Mouse (Mus musculus): Measurements from ENCODE around the gene Pecr. TPM values are rescaled to one million over a fixed set of nuclear protein-coding genes. Genes with fewer than 3 reads are reported as not detected.
"Not testable (repeated sequence)": the region's sequence is repeated elsewhere in the genome, so short reads cannot be mapped to it uniquely, and the experiment has no call there.

The Pecr gene
- polyA plus RNA-seq, 1 experiment from 2014 or later: 29.1 TPM

DNA sequence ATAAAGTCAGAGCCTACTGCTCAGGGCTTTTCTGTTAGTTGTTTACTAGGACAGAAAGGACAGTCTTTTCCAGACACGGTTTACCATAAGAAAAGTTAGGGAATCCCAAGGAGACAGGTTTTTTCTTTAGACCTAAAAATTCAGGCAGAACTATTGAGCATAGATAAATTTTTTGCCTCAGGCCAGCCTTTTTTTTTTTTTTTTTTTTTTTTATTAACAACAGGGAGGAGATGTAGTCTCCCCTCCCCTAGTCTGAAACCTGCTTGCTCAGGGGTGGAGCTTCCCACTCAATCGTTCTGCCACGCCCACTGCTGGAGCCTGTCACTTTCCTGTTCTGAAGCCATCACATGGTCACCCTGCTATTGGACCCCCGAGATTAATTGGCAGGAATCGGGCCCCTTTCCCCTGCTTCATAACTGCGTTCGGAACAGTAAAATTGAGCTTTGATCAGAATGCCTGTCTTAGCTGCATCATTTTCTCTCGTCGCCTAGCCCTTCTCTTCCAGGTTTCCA lies 35.8 kb downstream of the Pecr start:
- ATAC-seq (ENCODE audit: insufficient number of reproducible peaks, insufficient read depth, low FRiP score, low TSS enrichment); H3K4me3 ChIP-seq; H3K27me3 ChIP-seq; H3K36me3 ChIP-seq; H3K27ac ChIP-seq; H3K4me1 ChIP-seq; H3K9ac ChIP-seq; H3K4me2 ChIP-seq (replicated peaks); H3K9me3 ChIP-seq: not testable (repeated sequence)
- 41% methylated on average over 9 of the region's 9 CpGs for WGBS

GRCm38 (mm10) chr1:72244317-72245036 lies 39.6 kb downstream of the Pecr start:
- WGBS: 2% methylated on average over 12 of the region's 12 CpGs

DNA sequence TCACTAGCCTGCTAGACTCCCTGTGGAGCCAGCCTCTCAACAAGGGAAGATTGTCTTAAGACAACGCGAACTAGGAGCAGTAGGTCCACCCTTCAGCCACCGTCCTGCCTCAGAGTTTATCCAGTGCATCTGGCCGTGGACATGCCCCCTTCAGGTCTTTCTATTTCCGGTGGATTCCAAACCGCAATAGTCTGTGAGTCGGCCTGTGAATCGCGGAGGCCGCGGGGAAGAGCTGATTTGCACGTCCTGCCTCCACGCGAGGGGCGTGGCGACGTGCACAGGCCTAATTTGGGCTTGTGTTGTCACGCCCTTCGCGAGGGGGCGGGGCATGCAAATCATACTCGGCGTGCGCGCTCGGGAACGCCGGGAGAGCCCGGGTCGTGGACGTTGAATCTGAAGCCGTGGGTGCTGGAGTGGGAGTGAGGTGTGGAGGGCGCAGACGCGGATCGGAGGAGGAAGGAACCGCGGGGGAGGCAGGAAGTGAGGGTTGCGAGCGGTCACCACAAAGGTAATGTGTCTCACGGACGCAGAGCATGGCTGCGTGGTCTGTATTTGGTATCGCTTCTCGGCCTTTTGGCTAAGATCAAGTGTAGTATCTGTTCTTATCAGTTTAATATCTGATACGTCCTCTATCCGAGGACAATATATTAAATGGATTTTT lies 40.3 kb downstream of the Pecr start:
- peak overlapping the region; percentile 40 for H3K4me3 ChIP-seq
- peak overlapping the region; percentile 78; the same call in 1 of the 2 replicates for H3K9ac ChIP-seq
- peak overlapping the region; percentile 60 for H3K4me2 ChIP-seq (replicated peaks)
- no peaks in the 10 kb centered on the region for H3K9me3 ChIP-seq
- WGBS: under 1% methylated on average over 47 of the region's 47 CpGs
- H3K27me3 ChIP-seq: no peaks in the 10 kb centered on the region
- ATAC-seq (ENCODE audit: insufficient number of reproducible peaks, insufficient read depth, low FRiP score, low TSS enrichment): peak; percentile 91
- no peaks in the 10 kb centered on the region for H3K36me3 ChIP-seq
- H3K4me1 ChIP-seq: no peaks in the 10 kb centered on the region
- H3K27ac ChIP-seq: peak overlapping the region; percentile 97

More at GRCm38 (mm10) chr1:72244317-72245036, 39.6 kb downstream of the Pecr start:
- Histone ChIP-seq H3K4me3 (peak overlapping the region; percentile 7), H3K9me3 (no peaks in the 10 kb centered on the region), H3K36me3 (no peaks in the 10 kb centered on the region), H3K27me3 (no peaks in the 10 kb centered on the region), H3K4me1 (no peaks in the 10 kb centered on the region), H3K9ac (no peak overlapping the region), H3K4me2 (replicated peaks) (peak overlapping the region; percentile 60), H3K27ac (peak overlapping the region; percentile 60; the same call in 1 of the 2 replicates)
- ATAC-seq (ENCODE audit: insufficient number of reproducible peaks, insufficient read depth, low FRiP score, low TSS enrichment): peak; percentile 83

DNA sequence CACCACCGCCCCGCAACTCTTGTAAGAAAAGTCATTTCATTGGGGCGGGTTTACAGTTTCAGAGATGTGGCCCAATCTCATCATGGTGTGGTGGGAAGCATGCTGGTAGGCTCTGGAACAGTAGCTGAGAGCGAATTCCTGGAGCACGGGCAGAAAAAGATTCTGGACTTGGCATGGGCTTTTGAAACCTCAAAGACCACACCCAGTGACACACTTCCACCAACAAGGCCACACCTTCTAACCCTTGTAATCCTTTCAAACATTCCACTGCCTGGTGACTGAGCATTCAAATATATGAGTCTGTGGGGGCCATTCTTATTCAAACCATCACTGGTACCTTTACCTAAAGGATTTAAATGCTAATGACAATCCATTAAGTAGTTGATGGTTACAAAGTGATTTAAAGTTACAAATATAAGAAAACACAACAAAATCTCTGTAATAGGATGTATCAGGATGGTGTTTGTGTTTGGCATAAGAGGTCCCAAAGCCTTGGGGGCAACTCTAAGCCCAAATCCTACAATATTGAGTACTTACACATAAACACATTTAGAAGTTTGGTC lies 41.5 kb downstream of the Pecr start:
- no peak for ATAC-seq (ENCODE audit: insufficient number of reproducible peaks, insufficient read depth, low FRiP score, low TSS enrichment)
- Histone ChIP-seq H3K9me3 (no peaks in the 10 kb centered on the region), H3K4me2 (replicated peaks) (no peak overlapping the region), H3K4me1 (peaks cover 3% of the 10 kb centered on the region; the same call in 1 of the 2 replicates), H3K27me3 (no peaks in the 10 kb centered on the region), H3K27ac (no peak overlapping the region), H3K4me3 (no peak overlapping the region), H3K9ac (no peak overlapping the region), H3K36me3 (no peaks in the 10 kb centered on the region)
- 87% methylated on average over 5 of the region's 5 CpGs for WGBS

GRCm38 (mm10) chr1:72239113-72239512 lies 45.0 kb downstream of the Pecr start:
- not testable (repeated sequence) for H3K9me3 ChIP-seq; H3K4me2 ChIP-seq (replicated peaks); ATAC-seq (ENCODE audit: insufficient number of reproducible peaks, insufficient read depth, low FRiP score, low TSS enrichment); H3K9ac ChIP-seq; H3K4me3 ChIP-seq; H3K36me3 ChIP-seq; H3K27me3 ChIP-seq; H3K4me1 ChIP-seq; H3K27ac ChIP-seq
- WGBS: 82% methylated on average over 3 of the region's 3 CpGs

- Histone ChIP-seq H3K27me3 (peaks cover 9% of the 10 kb centered on the region; the same call in 1 of the 2 replicates), H3K9ac (no peak overlapping the region), H3K4me1 (peaks cover 6% of the 10 kb centered on the region; the same call in 1 of the 2 replicates), H3K27ac (no peak overlapping the region), H3K9me3 (no peaks in the 10 kb centered on the region), H3K4me2 (replicated peaks) (peak overlapping the region; percentile 35; the same call in 1 of the 2 replicates), H3K4me3 (no peak overlapping the region), H3K36me3 (no peaks in the 10 kb centered on the region)
- 56% methylated on average over 10 of the region's 10 CpGs for WGBS
- ATAC-seq (ENCODE audit: insufficient number of reproducible peaks, insufficient read depth, low FRiP score, low TSS enrichment): no peak
Measured at GRCm38 (mm10) chr1:72238016-72238580, 46.0 kb downstream of the Pecr start.

GRCm38 (mm10) chr1:72237007-72237775 lies 46.9 kb downstream of the Pecr start:
- H3K4me1 ChIP-seq: peaks cover 6% of the 10 kb centered on the region; the same call in 1 of the 2 replicates
- 3% methylated on average over 13 of the region's 13 CpGs for whole genome bisulfite sequencing
- H3K4me3 ChIP-seq: no peak overlapping the region
- peak; percentile 64 for ATAC-seq (ENCODE audit: insufficient number of reproducible peaks, insufficient read depth, low FRiP score, low TSS enrichment)
- H3K9me3 ChIP-seq: no peaks in the 10 kb centered on the region
- no peaks in the 10 kb centered on the region for H3K36me3 ChIP-seq
- H3K27me3 ChIP-seq: peaks cover 9% of the 10 kb centered on the region; the same call in 1 of the 2 replicates
- no peak overlapping the region for H3K9ac ChIP-seq
- peak overlapping the region; percentile 35 for H3K4me2 ChIP-seq (replicated peaks)
- no peak overlapping the region for H3K27ac ChIP-seq

DNA sequence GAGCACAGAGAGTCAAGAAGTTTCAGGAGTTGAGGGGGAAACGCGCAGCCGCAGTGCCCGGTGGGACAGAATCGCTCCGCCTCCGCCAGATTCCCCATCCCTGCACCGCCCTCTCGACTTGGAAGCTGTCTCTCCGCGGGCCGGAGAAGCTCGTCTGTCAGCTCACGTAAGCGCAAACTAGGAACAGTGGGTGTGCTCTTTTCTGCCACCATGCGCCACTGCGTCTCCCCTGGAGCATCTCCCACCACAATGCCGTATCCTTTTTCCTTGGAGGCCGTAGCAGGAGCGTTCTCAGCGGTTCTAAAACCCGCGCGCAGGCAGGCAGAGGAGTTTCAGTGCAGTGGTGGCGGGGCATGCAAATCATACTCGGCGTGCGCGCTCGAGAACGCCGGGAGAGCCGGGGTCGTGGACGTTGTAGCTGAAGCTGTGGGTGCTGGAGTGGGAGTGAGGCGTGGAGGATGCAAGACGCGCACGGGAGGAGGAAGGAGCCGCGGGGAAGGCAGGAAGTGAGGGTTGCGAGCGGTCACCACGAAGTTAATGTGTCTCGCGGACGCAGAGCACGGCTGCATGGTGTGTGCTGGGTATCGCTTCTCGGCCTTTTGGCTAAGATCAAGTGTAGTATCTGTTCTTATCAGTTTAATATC lies 47.6 kb downstream of the Pecr start:
- H3K9me3 ChIP-seq, H3K27me3 ChIP-seq, H3K4me1 ChIP-seq, H3K36me3 ChIP-seq: not testable (repeated sequence)
- peak overlapping the region; percentile 56 for H3K4me3 ChIP-seq
- 0% methylated on average over 38 of the region's 50 CpGs for WGBS
- peak overlapping the region; percentile 60 for H3K9ac ChIP-seq
- ATAC-seq (ENCODE audit: insufficient number of reproducible peaks, insufficient read depth, low FRiP score, low TSS enrichment): peak; percentile 77
- H3K27ac ChIP-seq: peak overlapping the region; percentile 91
- H3K4me2 ChIP-seq (replicated peaks): peak overlapping the region; percentile 51

DNA sequence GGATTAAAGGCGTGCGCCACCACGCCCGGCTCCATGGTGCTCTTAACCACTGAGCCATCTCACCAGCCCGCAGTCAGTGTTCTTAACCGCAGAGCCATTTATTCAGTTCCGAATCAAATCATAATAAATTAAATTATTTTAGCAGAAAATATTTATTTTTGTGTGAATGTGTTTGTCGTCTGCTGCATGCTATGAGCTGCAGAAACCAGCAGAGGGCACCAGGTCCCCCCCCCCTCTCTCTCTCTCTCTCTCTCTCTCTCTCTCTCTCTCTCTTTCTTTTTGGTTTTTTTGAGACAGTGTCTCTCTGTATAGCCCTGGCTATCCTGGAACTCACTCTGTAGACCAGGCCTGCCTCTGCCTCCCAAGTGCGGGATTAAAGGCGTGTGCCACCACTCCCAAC lies 51.5 kb downstream of the Pecr start:
- H3K27me3 ChIP-seq; H3K9ac ChIP-seq; H3K4me3 ChIP-seq; H3K27ac ChIP-seq; H3K4me2 ChIP-seq (replicated peaks); H3K4me1 ChIP-seq; ATAC-seq (ENCODE audit: insufficient number of reproducible peaks, insufficient read depth, low FRiP score, low TSS enrichment); H3K36me3 ChIP-seq; H3K9me3 ChIP-seq: not testable (repeated sequence)
- WGBS: 83% methylated on average over 10 of the region's 10 CpGs

- ATAC-seq (ENCODE audit: insufficient number of reproducible peaks, insufficient read depth, low FRiP score, low TSS enrichment): no peak
- H3K9ac ChIP-seq: no peak overlapping the region
Measured at GRCm38 (mm10) chr1:72228974-72229373, 55.1 kb downstream of the Pecr start.

More at GRCm38 (mm10) chr1:72228974-72229373, 55.1 kb downstream of the Pecr start:
- Histone ChIP-seq H3K4me3 (no peak overlapping the region), H3K27me3 (peaks cover 13% of the 10 kb centered on the region), H3K4me1 (no peaks in the 10 kb centered on the region), H3K4me2 (replicated peaks) (no peak overlapping the region), H3K36me3 (no peaks in the 10 kb centered on the region), H3K9me3 (no peaks in the 10 kb centered on the region), H3K27ac (no peak overlapping the region)
- 45% methylated on average over 3 of the region's 3 CpGs for WGBS

All from embryonic facial prominence, embryonic 12.5 days (tissue).